Mouse (Mus musculus): ENCODE measurements around the gene Prima1.

The Prima1 gene

GRCm38 (mm10) chr12:103226121-103226520, 15.8 kb downstream of the Prima1 start:
- DNase-seq (ENCODE audit: low read depth, low spot score): no peak

GRCm38 (mm10) chr12:103223671-103224070, 18.3 kb downstream of the Prima1 start:
- DNase-seq (ENCODE audit: low read depth, low spot score): no peak

- no peak for DNase-seq (ENCODE audit: low read depth, low spot score)
Observed at GRCm38 (mm10) chr12:103215877-103216610, 25.9 kb downstream of the Prima1 start.

- DNase-seq (ENCODE audit: low read depth, low spot score): no peak
Observed at GRCm38 (mm10) chr12:103214797-103215196, 27.2 kb downstream of the Prima1 start.

GRCm38 (mm10) chr12:103214270-103214669, 27.7 kb downstream of the Prima1 start:
- DNase-seq (ENCODE audit: low read depth, low spot score): no peak

- DNase-seq (ENCODE audit: low read depth, low spot score): no peak
Observed at GRCm38 (mm10) chr12:103213591-103213990, 28.4 kb downstream of the Prima1 start.

- no peak for DNase-seq (ENCODE audit: low read depth, low spot score)
Observed at GRCm38 (mm10) chr12:103211078-103211477, 30.9 kb downstream of the Prima1 start.

- DNase-seq (ENCODE audit: low read depth, low spot score): no peak
Observed at GRCm38 (mm10) chr12:103209581-103209980, 32.4 kb downstream of the Prima1 start.

- no peak for DNase-seq (ENCODE audit: low read depth, low spot score)
Observed at GRCm38 (mm10) chr12:103205561-103205960, 36.4 kb downstream of the Prima1 start.

- no peak for DNase-seq (ENCODE audit: low read depth, low spot score)
Observed at GRCm38 (mm10) chr12:103202592-103203544, 39.1 kb downstream of the Prima1 start.

GRCm38 (mm10) chr12:103192996-103193395, 49.0 kb downstream of the Prima1 start:
- no peak for DNase-seq (ENCODE audit: low read depth, low spot score)

- no peak for DNase-seq (ENCODE audit: low read depth, low spot score)
Observed at GRCm38 (mm10) chr12:103189771-103190170, 52.2 kb downstream of the Prima1 start.

- no peak for DNase-seq (ENCODE audit: low read depth, low spot score)
Observed at GRCm38 (mm10) chr12:103188223-103188622, 53.7 kb downstream of the Prima1 start.

GRCm38 (mm10) chr12:103187020-103187419, 54.9 kb downstream of the Prima1 start:
- no peak for DNase-seq (ENCODE audit: low read depth, low spot score)

- DNase-seq (ENCODE audit: low read depth, low spot score): no peak
Observed at GRCm38 (mm10) chr12:103183057-103183456, 58.9 kb downstream of the Prima1 start.

GRCm38 (mm10) chr12:103168892-103169291, 73.1 kb downstream of the Prima1 start:
- no peak for DNase-seq (ENCODE audit: low read depth, low spot score)

GRCm38 (mm10) chr12:103164101-103165030, 77.6 kb downstream of the Prima1 start:
- no peak for DNase-seq (ENCODE audit: low read depth, low spot score)

GRCm38 (mm10) chr12:103163596-103163995, 78.4 kb downstream of the Prima1 start:
- no peak for DNase-seq (ENCODE audit: low read depth, low spot score)

- DNase-seq (ENCODE audit: low read depth, low spot score): no peak
Observed at GRCm38 (mm10) chr12:103160721-103161120, 81.2 kb downstream of the Prima1 start.

GRCm38 (mm10) chr12:103159016-103159415, 82.9 kb downstream of the Prima1 start:
- no peak for DNase-seq (ENCODE audit: low read depth, low spot score)

- peak; percentile 42 for DNase-seq (ENCODE audit: low read depth, low spot score)
Observed at GRCm38 (mm10) chr12:103157129-103157910, 84.6 kb downstream of the Prima1 start.
